Mouse (Mus musculus) hindbrain, embryonic 15.5 days (tissue): ENCODE results near the gene Supt20. TPM values are rescaled to one million over a fixed set of nuclear protein-coding genes. Genes with fewer than 3 reads are reported as not detected.
A peak's percentile ranks its signal among the peaks of the same experiment; 100 is the strongest.
"Not testable (repeated sequence)": the region's sequence is repeated elsewhere in the genome, so short reads cannot be mapped to it uniquely, and the experiment has no call there.

Experiments
- ATAC-seq: fragments of 200-750 bp; cut with Nextera tagmentation; 2 replicates; pipeline ENCODE4 v1.8.0; 2017; ENCODE audit warnings: low read depth, moderate number of reproducible peaks, moderate TSS enrichment; ENCODE audit not compliant: low FRiP score
- H3K27ac ChIP-seq: fragments of 300-500 bp; sonication (generic); replicated peaks from 2 replicates; pipeline ENCODE4 v1.5.1; 2015; ENCODE audit warnings: mild to moderate bottlenecking, inconsistent platforms
- H3K27me3 ChIP-seq: fragments of 300-500 bp; sonication (generic); 2 replicates; pipeline ENCODE4 v1.6.1; 2015; ENCODE audit warnings: control low read depth, inconsistent platforms
- H3K36me3 ChIP-seq: fragments of 300-500 bp; sonication (generic); 2 replicates; pipeline ENCODE4 v1.6.1; 2015; ENCODE audit warnings: control low read depth, inconsistent platforms
- H3K4me1 ChIP-seq: fragments of 300-500 bp; sonication (generic); replicated peaks from 2 replicates; pipeline ENCODE4 v1.6.1; 2015; ENCODE audit warnings: control low read depth, inconsistent platforms
- H3K4me2 ChIP-seq: fragments of 300-500 bp; sonication (generic); 2 replicates; pipeline ENCODE4 v1.6.1; 2015; ENCODE audit warnings: moderate library complexity, mild to moderate bottlenecking, inconsistent platforms
- H3K4me3 ChIP-seq: fragments of 300-500 bp; sonication (generic); 2 replicates; pipeline ENCODE4 v1.5.1; 2015; ENCODE audit warnings: mild to moderate bottlenecking, inconsistent platforms
- H3K9ac ChIP-seq: fragments of 300-500 bp; sonication (generic); 2 replicates; pipeline ENCODE4 v1.6.1; 2015; ENCODE audit warnings: inconsistent platforms
- H3K9me3 ChIP-seq: fragments of 300-500 bp; sonication (generic); 2 replicates; pipeline ENCODE4 v1.6.1; 2016; ENCODE audit warnings: control low read depth, inconsistent platforms
- WGBS: fragments of 180-500 bp; shearing (Covaris S2); methylation state at CpG from one replicate; pipeline ENCODE4 v1.1.7; 2015; 5-methylcytosine and 5-hydroxymethylcytosine counted together
- polyA plus RNA-seq: library from polyadenylated mRNA; unstranded; fragments of >200 nt; fragmentation: Nextera tagmentation; extraction: Ambion mirVana; gene quantifications from 2 replicates; pipeline ENCODE4 v1.2.1, GENCODE M21; 2015

Supt20 gene
- polyA plus RNA-seq, 1 experiment from 2014 or later: 87.7 TPM

GRCm38 (mm10) chr3:54672111-54672510 lies 20.5 kb upstream of the Supt20 start:
- 83% methylated on average over 3 of the region's 3 CpGs for WGBS
- Histone ChIP-seq H3K4me2 (no peak overlapping the region), H3K9me3 (no peaks in the 10 kb centered on the region), H3K9ac (no peak overlapping the region), H3K4me1 (no peaks in the 10 kb centered on the region), H3K36me3 (no peaks in the 10 kb centered on the region), H3K4me3 (no peak overlapping the region), H3K27ac (no peak overlapping the region), H3K27me3 (no peaks in the 10 kb centered on the region)
- ATAC-seq: no peak

DNA sequence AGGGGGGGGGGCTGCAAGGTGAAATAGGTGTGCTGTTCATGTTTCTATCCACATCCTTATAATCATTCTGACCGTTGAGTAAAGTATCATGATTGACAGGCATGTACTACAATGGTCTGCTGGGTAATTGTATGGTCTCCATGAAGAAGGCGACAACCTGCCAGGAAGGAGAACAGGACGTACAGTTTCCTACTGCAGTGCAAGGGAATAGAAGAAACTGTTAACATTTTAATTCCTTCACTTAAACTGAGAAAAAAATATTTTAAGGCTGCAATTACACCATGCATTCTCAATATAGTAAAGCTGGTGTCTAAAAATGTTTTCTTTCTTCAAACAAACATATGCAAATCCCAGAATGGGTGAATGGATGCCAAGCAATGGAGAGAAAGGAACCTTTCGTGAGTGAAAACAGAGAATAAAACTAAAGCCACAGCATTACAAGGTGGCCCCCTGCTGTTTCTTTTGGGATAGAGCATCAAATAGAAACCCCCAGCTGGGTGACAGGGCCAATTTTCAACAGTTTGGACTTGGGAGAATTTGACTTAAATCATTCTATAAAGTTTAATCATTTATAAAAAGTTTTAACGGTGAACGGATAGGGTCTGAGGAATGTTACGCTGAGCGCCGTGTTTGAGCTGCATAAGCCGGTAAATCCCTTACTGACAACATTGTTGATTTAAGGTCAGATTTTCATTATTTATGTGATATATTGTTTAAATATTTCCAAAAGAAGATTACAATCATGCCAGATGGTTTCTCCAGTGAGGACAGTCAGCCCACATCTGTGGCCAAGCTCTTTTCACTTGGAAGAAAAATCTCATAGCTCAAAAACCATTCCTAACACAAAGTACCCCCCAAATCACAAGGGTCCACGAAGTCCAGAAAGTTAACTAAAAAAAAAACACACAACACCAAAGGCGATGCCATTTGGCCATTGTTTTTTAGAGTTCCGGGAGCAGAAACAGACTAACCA lies 19.8 kb upstream of the Supt20 start:
- H3K36me3 ChIP-seq: no peaks in the 10 kb centered on the region
- 73% methylated on average over 13 of the region's 13 CpGs for WGBS
- no peaks in the 10 kb centered on the region for H3K9me3 ChIP-seq
- no peak for ATAC-seq
- H3K27ac ChIP-seq: no peak overlapping the region
- H3K27me3 ChIP-seq: no peaks in the 10 kb centered on the region
- no peak overlapping the region for H3K4me2 ChIP-seq
- H3K4me3 ChIP-seq: no peak overlapping the region
- no peak overlapping the region for H3K9ac ChIP-seq
- H3K4me1 ChIP-seq: no peaks in the 10 kb centered on the region

- H3K4me3 ChIP-seq: no peak overlapping the region
- H3K27me3 ChIP-seq: no peaks in the 10 kb centered on the region
- WGBS: 80% methylated on average over 2 of the region's 2 CpGs
These were observed 15.8 kb upstream of the Supt20 start for GRCm38 (mm10) chr3:54676818-54677217.

DNA sequence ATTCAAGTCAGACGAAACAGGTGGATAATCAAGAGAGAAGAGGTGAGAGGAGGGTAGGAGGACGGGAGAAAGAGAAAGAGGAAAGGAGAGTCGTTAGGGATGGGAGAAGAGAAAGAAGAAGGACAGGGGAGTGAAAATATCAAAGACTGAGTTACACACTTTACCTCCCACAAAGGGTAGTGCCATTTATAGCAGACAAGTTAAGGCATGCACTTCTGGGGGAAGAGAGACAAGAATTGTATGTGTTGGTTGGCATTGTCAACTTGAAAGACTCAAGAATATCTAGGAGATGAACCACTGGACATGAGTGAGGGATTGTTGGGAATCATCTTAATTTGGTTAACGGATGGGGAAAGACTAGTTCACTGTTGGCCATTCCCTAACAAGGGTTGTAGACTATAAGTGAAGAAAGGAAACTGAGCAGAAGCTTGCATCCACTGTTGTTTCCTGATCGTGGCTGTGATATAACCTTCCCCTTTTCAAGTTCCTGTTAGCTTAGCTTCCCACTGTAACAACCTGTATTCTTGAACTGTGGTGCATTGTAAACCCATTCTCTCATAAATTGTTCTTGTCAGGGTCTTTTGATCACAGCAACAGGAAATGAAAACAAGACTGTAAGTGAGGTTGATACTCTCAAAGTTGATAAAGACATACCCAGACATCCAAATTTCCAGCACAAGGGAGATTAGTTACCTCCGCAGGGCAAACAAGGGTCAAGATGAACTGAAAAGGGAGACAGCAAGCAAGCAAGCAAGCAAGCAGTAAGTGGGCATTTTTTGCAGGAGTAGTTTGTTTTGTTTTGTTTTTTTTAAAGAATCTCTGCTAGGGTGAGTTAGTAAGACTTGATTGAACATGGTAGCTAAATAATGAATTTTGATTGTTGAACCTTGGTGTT lies 11.1 kb upstream of the Supt20 start:
- Histone ChIP-seq H3K9me3 (no peaks in the 10 kb centered on the region), H3K36me3 (no peaks in the 10 kb centered on the region), H3K9ac (no peak overlapping the region), H3K4me1 (no peaks in the 10 kb centered on the region), H3K27me3 (no peaks in the 10 kb centered on the region), H3K4me3 (no peak overlapping the region), H3K4me2 (no peak overlapping the region), H3K27ac (no peak overlapping the region)
- ATAC-seq: no peak
- 78% methylated on average over 6 of the region's 6 CpGs for WGBS

More at GRCm38 (mm10) chr3:54676818-54677217, 15.8 kb upstream of the Supt20 start:
- Histone ChIP-seq H3K9me3 (no peaks in the 10 kb centered on the region), H3K9ac (no peak overlapping the region), H3K36me3 (no peaks in the 10 kb centered on the region), H3K27ac (no peak overlapping the region), H3K4me1 (no peaks in the 10 kb centered on the region), H3K4me2 (no peak overlapping the region)
- ATAC-seq: no peak

DNA sequence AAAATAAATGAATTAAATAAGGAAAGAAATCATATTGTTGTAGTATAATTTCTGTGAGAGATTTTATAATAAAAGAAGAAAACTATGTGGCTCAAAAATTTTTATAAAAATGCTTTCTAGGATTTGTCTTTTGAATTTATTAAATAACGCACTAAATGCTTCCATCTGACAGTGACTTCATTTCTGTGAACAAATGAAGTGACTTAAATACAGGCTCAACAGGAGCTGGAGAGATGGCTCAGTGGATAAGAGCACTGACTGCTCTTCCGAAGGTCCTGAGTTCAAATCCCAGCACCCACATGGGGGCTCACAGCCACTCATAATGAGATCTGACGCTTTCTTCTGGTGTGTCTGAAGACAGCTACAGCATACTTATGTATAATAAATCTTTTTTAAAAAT lies 7.4 kb upstream of the Supt20 start:
- Histone ChIP-seq H3K4me2 (no peak overlapping the region), H3K9me3 (no peaks in the 10 kb centered on the region), H3K4me3 (no peak overlapping the region), H3K9ac (no peak overlapping the region), H3K27me3 (no peaks in the 10 kb centered on the region), H3K27ac (no peak overlapping the region), H3K36me3 (no peaks in the 10 kb centered on the region), H3K4me1 (no peaks in the 10 kb centered on the region)
- 94% methylated on average over 3 of the region's 3 CpGs for WGBS
- ATAC-seq: no peak

DNA sequence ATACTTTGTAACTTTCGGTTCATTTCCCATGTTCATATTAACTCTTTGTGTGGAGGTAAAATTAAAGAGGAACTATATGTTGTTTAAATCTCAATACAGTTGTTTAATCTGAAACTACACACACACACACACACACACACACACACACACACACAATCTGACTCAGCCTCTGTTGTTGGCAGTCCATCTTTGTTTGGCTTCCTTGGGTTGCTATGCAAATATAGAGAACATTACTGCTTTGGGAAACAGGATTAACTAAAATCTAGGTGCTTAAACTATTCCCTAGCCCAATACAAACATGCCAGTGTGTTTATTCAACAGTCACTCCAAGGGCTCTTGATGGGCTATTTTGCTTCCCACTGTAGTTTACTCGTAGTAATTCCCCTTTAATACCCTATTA lies 5.4 kb upstream of the Supt20 start:
- Histone ChIP-seq H3K27ac (no peak overlapping the region), H3K9me3 (no peaks in the 10 kb centered on the region), H3K27me3 (no peaks in the 10 kb centered on the region), H3K36me3 (no peaks in the 10 kb centered on the region), H3K9ac (no peak overlapping the region), H3K4me3 (no peak overlapping the region), H3K4me1 (peaks cover 3% of the 10 kb centered on the region), H3K4me2 (no peak overlapping the region)
- WGBS: 81% methylated on average over 2 of the region's 2 CpGs
- no peak for ATAC-seq

GRCm38 (mm10) chr3:54689091-54689490 lies 3.5 kb upstream of the Supt20 start:
- no peaks in the 10 kb centered on the region for H3K9me3 ChIP-seq
- no peaks in the 10 kb centered on the region for H3K27me3 ChIP-seq
- no peaks in the 10 kb centered on the region for H3K36me3 ChIP-seq
- H3K4me2 ChIP-seq: no peak overlapping the region
- 48% methylated on average over 2 of the region's 2 CpGs for WGBS
- no peak for ATAC-seq
- peaks cover 5% of the 10 kb centered on the region for H3K4me1 ChIP-seq
- no peak overlapping the region for H3K4me3 ChIP-seq
- no peak overlapping the region for H3K9ac ChIP-seq
- H3K27ac ChIP-seq: no peak overlapping the region

- Histone ChIP-seq H3K4me2 (peak overlapping the region; percentile 87), H3K9ac (peak overlapping the region; percentile 62), H3K27me3 (no peaks in the 10 kb centered on the region), H3K4me3 (peak overlapping the region; percentile 82), H3K27ac (peak overlapping the region; percentile 84), H3K4me1 (peaks cover 9% of the 10 kb centered on the region), H3K36me3 (peaks cover 22% of the 10 kb centered on the region), H3K9me3 (no peaks in the 10 kb centered on the region)
- no peak; the same call in 1 of the 2 replicates for ATAC-seq
- 0% methylated on average over 8 of the region's 8 CpGs for WGBS
These were observed 429 bp downstream of the Supt20 start for GRCm38 (mm10) chr3:54693056-54693415.

DNA sequence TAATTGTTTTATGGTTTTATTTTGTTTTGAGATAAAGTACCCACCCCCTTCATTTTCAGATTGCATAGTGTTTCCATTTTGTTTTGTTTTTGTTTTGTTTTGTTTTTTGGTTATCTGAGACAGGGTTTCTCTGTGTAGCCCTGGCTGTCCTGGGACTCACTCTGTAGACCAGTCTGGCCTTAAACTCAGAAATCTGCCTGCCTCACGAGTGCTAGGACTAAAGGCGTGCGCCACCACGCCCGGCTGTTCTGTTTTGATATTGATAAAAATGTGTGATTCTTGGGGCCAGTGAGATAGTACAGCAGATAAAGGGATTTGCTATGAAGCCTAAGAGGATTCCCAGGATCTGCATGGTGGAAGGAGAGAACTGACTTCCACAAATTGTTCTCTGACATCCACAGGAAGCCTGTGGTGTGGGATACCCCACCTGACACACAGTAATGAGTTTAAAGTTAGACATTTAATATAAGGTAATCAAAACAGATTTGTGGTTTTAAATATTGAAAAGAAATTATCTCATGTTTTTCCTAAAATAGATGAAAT lies 7.2 kb downstream of the Supt20 start:
- Histone ChIP-seq H3K27ac (no peak overlapping the region), H3K4me2 (no peak overlapping the region), H3K9me3 (no peaks in the 10 kb centered on the region), H3K9ac (no peak overlapping the region), H3K4me3 (no peak overlapping the region), H3K27me3 (no peaks in the 10 kb centered on the region), H3K4me1 (no peaks in the 10 kb centered on the region), H3K36me3 (peaks cover 56% of the 10 kb centered on the region)
- WGBS: 93% methylated on average over 5 of the region's 5 CpGs
- no peak for ATAC-seq

DNA sequence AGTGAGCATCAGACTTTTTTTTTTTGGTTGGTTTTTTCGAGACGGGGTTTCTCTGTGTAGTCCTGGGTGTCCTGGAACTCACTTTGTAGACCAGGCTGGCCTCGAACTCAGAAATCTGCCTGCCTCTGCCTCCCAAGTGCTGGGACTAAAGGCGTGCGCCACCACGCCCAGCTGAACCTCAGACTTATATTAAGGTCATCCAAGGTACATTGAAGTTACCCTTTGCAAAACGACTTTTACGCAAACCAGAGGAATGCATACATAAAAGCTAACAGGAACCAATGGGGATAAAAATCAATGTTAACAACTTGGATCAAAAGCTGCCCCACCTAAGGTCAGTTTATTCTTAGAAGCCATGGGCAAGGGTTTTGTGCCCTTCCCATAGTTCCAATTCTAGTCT lies 11.5 kb downstream of the Supt20 start:
- not testable (repeated sequence) for H3K4me2 ChIP-seq, H3K27ac ChIP-seq, ATAC-seq, H3K27me3 ChIP-seq, H3K9me3 ChIP-seq, H3K9ac ChIP-seq, H3K4me3 ChIP-seq, H3K4me1 ChIP-seq
- peaks cover 64% of the 10 kb centered on the region for H3K36me3 ChIP-seq
- 97% methylated on average over 8 of the region's 8 CpGs for WGBS

GRCm38 (mm10) chr3:54708972-54709371 lies 16.4 kb downstream of the Supt20 start:
- H3K4me3 ChIP-seq: no peak overlapping the region
- no peak overlapping the region for H3K4me2 ChIP-seq
- H3K4me1 ChIP-seq: no peaks in the 10 kb centered on the region
- H3K27ac ChIP-seq: no peak overlapping the region
- H3K9ac ChIP-seq: no peak overlapping the region
- peaks cover 76% of the 10 kb centered on the region for H3K36me3 ChIP-seq
- no peak for ATAC-seq
- WGBS: 90% methylated on average over 9 of the region's 9 CpGs
- no peaks in the 10 kb centered on the region for H3K9me3 ChIP-seq
- H3K27me3 ChIP-seq: no peaks in the 10 kb centered on the region

DNA sequence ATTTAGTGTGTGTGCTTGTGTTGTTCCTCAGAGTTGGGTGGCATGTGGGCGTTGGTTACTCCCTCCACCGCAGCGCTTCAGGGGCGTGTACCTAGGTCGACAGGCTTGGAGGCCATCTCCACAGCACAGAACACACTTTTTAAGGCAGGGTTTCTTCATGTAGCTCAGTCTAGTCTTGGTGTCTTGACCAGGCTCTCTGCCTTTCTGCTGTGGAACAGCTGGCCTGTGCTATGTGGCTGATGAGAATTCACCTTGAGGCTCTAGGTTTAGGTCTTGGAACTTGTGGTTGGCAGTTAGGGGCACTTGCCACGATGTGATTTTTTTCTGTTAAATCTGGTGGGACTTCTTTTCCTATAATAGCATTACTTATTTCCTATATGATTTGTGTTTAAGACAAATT lies 21.6 kb downstream of the Supt20 start, which contains the start of gene Gm21958:
Gene Gm21958 (minus strand): TSS at position 101 of the 400 bp plus-strand sequence.
- Histone ChIP-seq H3K9me3 (no peaks in the 10 kb centered on the region), H3K4me3 (no peak within 1 kb of the TSS), H3K9ac (no peak within 1 kb of the TSS), H3K4me1 (no peaks in the 10 kb centered on the region), H3K27me3 (no peaks in the 10 kb centered on the region), H3K27ac (no peak within 1 kb of the TSS), H3K36me3 (peaks cover 77% of the 10 kb centered on the region), H3K4me2 (no peak within 1 kb of the TSS)
- no peak for ATAC-seq
- WGBS: 94% methylated on average over 6 of the region's 6 CpGs
